Mouse (Mus musculus) neural tube, embryonic 14.5 days (tissue): ENCODE measurements at regions not wholly inside any gene's neighbourhood (a gene's known extent, or its start where the extent isn't known, plus 50 kb on each side); places are given as distances from the start of the nearest gene placed in this dataset.

Experiments used
- ATAC-seq: fragments of 200-750 bp; cut with Nextera tagmentation; 2 replicates; pipeline ENCODE4 v1.8.0; 2017; ENCODE audit warnings: low read depth, mild to moderate bottlenecking, moderate TSS enrichment, moderate library complexity
- H3K27ac ChIP-seq: fragments of 300-500 bp; sonication (generic); 2 replicates; pipeline ENCODE4 v1.5.1; 2014; ENCODE audit warnings: low read depth, mild to moderate bottlenecking, control low read depth, low read length, moderate library complexity, mixed read lengths
- H3K27me3 ChIP-seq: fragments of 300-500 bp; sonication (generic); 2 replicates; pipeline ENCODE4 v1.6.1; 2014; ENCODE audit warnings: low read length; ENCODE audit not compliant: control insufficient read depth, insufficient read depth
- H3K36me3 ChIP-seq: fragments of 300-500 bp; sonication (generic); 2 replicates; pipeline ENCODE4 v1.6.1; 2014; ENCODE audit warnings: low read length, mixed read lengths; ENCODE audit not compliant: control insufficient read depth, insufficient read depth
- H3K4me1 ChIP-seq: fragments of 300-500 bp; sonication (generic); 2 replicates; pipeline ENCODE4 v1.6.1; 2014; ENCODE audit warnings: low read length; ENCODE audit not compliant: control insufficient read depth, insufficient read depth
- H3K4me2 ChIP-seq: fragments of 300-500 bp; sonication (generic); 2 replicates; pipeline ENCODE4 v1.6.1; 2014; ENCODE audit warnings: mild to moderate bottlenecking, low read depth, low read length, control low read depth
- H3K4me3 ChIP-seq: fragments of 300-500 bp; sonication (generic); 2 replicates; pipeline ENCODE4 v1.5.1; 2014; ENCODE audit warnings: low read depth, low read length, control low read depth, mixed read lengths
- H3K9ac ChIP-seq: fragments of 300-500 bp; sonication (generic); replicated peaks from 2 replicates; pipeline ENCODE4 v1.6.1; 2014; ENCODE audit warnings: low read depth, mild to moderate bottlenecking, control low read depth, low read length, mixed read lengths
- H3K9me3 ChIP-seq: fragments of 300-500 bp; sonication (generic); 2 replicates; pipeline ENCODE4 v1.6.1; 2016; ENCODE audit warnings: low read length; ENCODE audit not compliant: control insufficient read depth
- WGBS: fragments of 180-500 bp; shearing (Covaris S2); extraction: QIAGEN DNeasy Blood & Tissue Kit; methylation state at CpG from one replicate; pipeline ENCODE4 v1.1.7; 2014; 5-methylcytosine and 5-hydroxymethylcytosine counted together

GRCm38 (mm10) chr16:30765591-30765990 lies 166.1 kb downstream of the Fam43a start:
- WGBS: 89% methylated on average over 4 of the region's 4 CpGs
- Histone ChIP-seq H3K9ac (no peak overlapping the region), H3K27ac (no peak overlapping the region), H3K4me2 (no peak overlapping the region), H3K27me3 (no peaks in the 10 kb centered on the region), H3K4me3 (no peak overlapping the region), H3K4me1 (no peaks in the 10 kb centered on the region), H3K9me3 (no peaks in the 10 kb centered on the region), H3K36me3 (no peaks in the 10 kb centered on the region)
- no peak for ATAC-seq

- no peak overlapping the region for H3K4me2 ChIP-seq
- WGBS: 28% methylated on average over 5 of the region's 5 CpGs
- no peak overlapping the region for H3K9ac ChIP-seq
- no peak overlapping the region for H3K27ac ChIP-seq
- no peak overlapping the region for H3K4me3 ChIP-seq
- no peaks in the 10 kb centered on the region for H3K9me3 ChIP-seq
- H3K27me3 ChIP-seq: no peaks in the 10 kb centered on the region
- no peaks in the 10 kb centered on the region for H3K4me1 ChIP-seq
- no peak for ATAC-seq
- H3K36me3 ChIP-seq: no peaks in the 10 kb centered on the region
Measured at GRCm38 (mm10) chr16:30769007-30769442, 169.5 kb downstream of the Fam43a start.

- no peak for ATAC-seq
- H3K4me1 ChIP-seq: no peaks in the 10 kb centered on the region; the same call in 1 of the 2 replicates
- no peaks in the 10 kb centered on the region for H3K27me3 ChIP-seq
- no peak overlapping the region for H3K9ac ChIP-seq
- H3K27ac ChIP-seq: no peak overlapping the region
- 48% methylated on average over 11 of the region's 11 CpGs for WGBS
- no peaks in the 10 kb centered on the region for H3K36me3 ChIP-seq
- no peaks in the 10 kb centered on the region for H3K9me3 ChIP-seq
- H3K4me2 ChIP-seq: no peak overlapping the region
- H3K4me3 ChIP-seq: no peak overlapping the region
Measured at GRCm38 (mm10) chr16:30769467-30769866, 169.9 kb downstream of the Fam43a start.

- Histone ChIP-seq H3K4me1 (peaks cover 19% of the 10 kb centered on the region), H3K9ac (no peak overlapping the region), H3K36me3 (no peaks in the 10 kb centered on the region), H3K4me3 (no peak overlapping the region), H3K9me3 (no peaks in the 10 kb centered on the region), H3K27ac (no peak overlapping the region), H3K27me3 (no peaks in the 10 kb centered on the region), H3K4me2 (no peak overlapping the region)
- ATAC-seq: no peak
- WGBS: 83% methylated on average over 3 of the region's 3 CpGs
Measured at GRCm38 (mm10) chr16:30772802-30773201, 173.3 kb downstream of the Fam43a start.

- Histone ChIP-seq H3K9ac (no peak overlapping the region), H3K4me2 (no peak overlapping the region), H3K27ac (no peak overlapping the region), H3K4me3 (no peak overlapping the region), H3K36me3 (no peaks in the 10 kb centered on the region), H3K27me3 (no peaks in the 10 kb centered on the region), H3K4me1 (peaks cover 19% of the 10 kb centered on the region), H3K9me3 (no peaks in the 10 kb centered on the region)
- ATAC-seq: peak; percentile 41; the same call in 1 of the 2 replicates
- WGBS: 37% methylated on average over 14 of the region's 14 CpGs
Measured at GRCm38 (mm10) chr16:30774951-30775661, 175.6 kb downstream of the Fam43a start.

- H3K4me3 ChIP-seq: no peak overlapping the region
- H3K4me1 ChIP-seq: peaks cover 19% of the 10 kb centered on the region
- no peak overlapping the region for H3K4me2 ChIP-seq
- H3K9ac ChIP-seq: no peak overlapping the region
- no peak overlapping the region for H3K27ac ChIP-seq
- peak; percentile 73 for ATAC-seq
- no peaks in the 10 kb centered on the region for H3K36me3 ChIP-seq
- no peaks in the 10 kb centered on the region for H3K9me3 ChIP-seq
- no peaks in the 10 kb centered on the region for H3K27me3 ChIP-seq
- WGBS: 35% methylated on average over 21 of the region's 21 CpGs
Measured at GRCm38 (mm10) chr16:30775740-30776700, 176.5 kb downstream of the Fam43a start.

- no peak overlapping the region for H3K27ac ChIP-seq
Measured at GRCm38 (mm10) chr16:30777416-30777815, 177.9 kb downstream of the Fam43a start.

GRCm38 (mm10) chr16:30778078-30778477 lies 178.6 kb downstream of the Fam43a start:
- peaks cover 19% of the 10 kb centered on the region for H3K4me1 ChIP-seq
- H3K36me3 ChIP-seq: no peaks in the 10 kb centered on the region
- WGBS: 58% methylated on average over 7 of the region's 7 CpGs
- no peak overlapping the region for H3K4me3 ChIP-seq
- H3K9me3 ChIP-seq: no peaks in the 10 kb centered on the region
- H3K27me3 ChIP-seq: no peaks in the 10 kb centered on the region
- no peak overlapping the region for H3K9ac ChIP-seq
- no peak overlapping the region for H3K4me2 ChIP-seq
- no peak overlapping the region for H3K27ac ChIP-seq
- ATAC-seq: no peak

More at GRCm38 (mm10) chr16:30777416-30777815, 177.9 kb downstream of the Fam43a start:
- Histone ChIP-seq H3K36me3 (no peaks in the 10 kb centered on the region), H3K9me3 (no peaks in the 10 kb centered on the region), H3K9ac (no peak overlapping the region), H3K4me1 (peaks cover 19% of the 10 kb centered on the region), H3K4me2 (no peak overlapping the region), H3K27me3 (no peaks in the 10 kb centered on the region), H3K4me3 (no peak overlapping the region)
- ATAC-seq: no peak
- WGBS: 88% methylated on average over 6 of the region's 6 CpGs

GRCm38 (mm10) chr16:30778945-30779344 lies 179.4 kb downstream of the Fam43a start:
- no peak overlapping the region for H3K9ac ChIP-seq
- peaks cover 19% of the 10 kb centered on the region for H3K4me1 ChIP-seq
- H3K36me3 ChIP-seq: no peaks in the 10 kb centered on the region
- H3K27me3 ChIP-seq: no peaks in the 10 kb centered on the region
- no peak overlapping the region for H3K4me3 ChIP-seq
- no peak overlapping the region for H3K4me2 ChIP-seq
- H3K9me3 ChIP-seq: no peaks in the 10 kb centered on the region
- WGBS: 88% methylated on average over 5 of the region's 5 CpGs
- ATAC-seq: no peak
- H3K27ac ChIP-seq: no peak overlapping the region
